Mouse (Mus musculus): ENCODE results near the gene Clgn. TPM values are rescaled to one million over a fixed set of nuclear protein-coding genes. Genes with fewer than 3 reads are reported as not detected.

Gene Clgn
- polyA plus RNA-seq, 1 experiment: 0.03 TPM

DNA sequence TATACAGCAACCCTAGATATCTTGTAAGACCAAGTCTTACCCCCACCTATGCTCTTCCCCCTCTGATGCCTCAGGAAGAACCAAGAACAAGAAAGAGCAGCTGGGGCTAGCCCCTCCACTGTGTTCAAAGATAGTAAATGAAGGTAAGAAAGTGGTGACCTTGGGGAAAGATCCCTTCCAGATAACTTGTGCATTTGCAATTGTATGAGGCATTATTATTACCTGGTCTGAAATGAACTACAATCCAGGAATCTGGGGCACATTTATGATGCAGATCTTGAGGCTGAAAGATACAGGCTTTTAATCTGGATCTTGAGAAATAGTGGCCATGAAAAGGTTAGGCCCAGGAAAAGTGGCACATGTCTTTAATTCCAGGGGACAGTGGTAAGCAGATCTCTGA lies 12.4 kb upstream of the Clgn start:
- Histone ChIP-seq H3K36me3 (ENCODE audit: control insufficient read depth, insufficient read depth, low read length) (no peaks in the 10 kb centered on the region), H3K27me3 (ENCODE audit: control insufficient read depth, insufficient read depth, low read length) (no peaks in the 10 kb centered on the region), H3K4me1 (replicated peaks; ENCODE audit: control insufficient read depth, insufficient read depth, low read length) (no peaks in the 10 kb centered on the region), H3K27ac (ENCODE audit: control insufficient read depth, insufficient read depth, low read length) (no peak overlapping the region), H3K4me3 (ENCODE audit: control insufficient read depth, insufficient read depth, low read length) (no peak overlapping the region)
- no peak for DNase-seq
- no peak for TF ChIP-seq CTCF (IDR thresholded peaks at IDR 0.05; ENCODE audit: borderline replicate concordance, control insufficient read depth, extremely low read depth, insufficient read depth, low read length, poor library complexity)
- no peak for TF ChIP-seq POLR2A (IDR thresholded peaks at IDR 0.05; ENCODE audit: control insufficient read depth, extremely low read depth, insufficient read depth, low read length, poor library complexity)

DNA sequence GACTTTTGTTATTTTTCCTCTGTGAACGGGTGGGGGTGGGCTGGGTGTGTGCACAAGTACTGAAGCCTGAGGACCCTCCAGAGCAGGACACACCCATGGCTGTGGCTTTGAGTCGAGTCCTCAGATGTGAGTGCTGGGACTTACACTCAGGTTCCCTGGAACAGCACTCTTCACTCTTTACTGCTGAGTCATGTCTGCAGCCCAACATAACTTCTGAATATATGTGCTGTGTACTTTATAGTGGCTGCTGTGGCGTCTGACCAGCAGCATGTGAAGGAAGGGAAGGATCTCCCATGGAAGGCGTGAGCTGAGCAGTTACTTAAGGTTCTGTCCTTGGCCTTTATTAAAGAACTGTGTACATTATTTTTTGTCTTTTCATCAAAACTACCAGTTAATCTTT lies 9.5 kb upstream of the Clgn start:
- Histone ChIP-seq H3K4me1 (replicated peaks; ENCODE audit: control insufficient read depth, insufficient read depth, low read length) (no peaks in the 10 kb centered on the region), H3K27ac (ENCODE audit: control insufficient read depth, insufficient read depth, low read length) (no peak overlapping the region)
- WGBS: 39% methylated on average over 4 of the region's 4 CpGs

DNA sequence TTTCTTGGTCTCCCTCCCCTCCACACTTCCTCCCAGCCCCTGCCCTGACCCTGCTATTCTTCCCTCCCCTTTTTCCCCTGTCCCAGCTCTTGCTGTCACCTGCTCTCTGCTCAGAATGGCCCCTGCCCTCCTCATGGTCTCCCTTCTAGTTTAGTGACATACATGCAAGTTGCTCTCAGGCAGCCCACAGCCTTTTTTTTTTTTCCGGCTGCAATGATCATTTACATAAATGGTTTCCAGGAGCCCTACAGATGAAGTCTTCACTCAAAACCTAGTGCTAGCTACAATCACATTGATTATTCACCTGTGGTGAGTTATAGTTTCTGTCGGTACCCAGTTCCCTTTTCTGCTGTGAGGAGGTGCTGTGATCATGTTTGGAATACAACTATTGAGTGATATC lies 8.7 kb upstream of the Clgn start:
- no peak for DNase-seq
- Histone ChIP-seq H3K36me3 (ENCODE audit: control insufficient read depth, insufficient read depth, low read length) (no peaks in the 10 kb centered on the region), H3K4me1 (replicated peaks; ENCODE audit: control insufficient read depth, insufficient read depth, low read length) (no peaks in the 10 kb centered on the region), H3K4me3 (ENCODE audit: control insufficient read depth, insufficient read depth, low read length) (no peak overlapping the region), H3K27ac (ENCODE audit: control insufficient read depth, insufficient read depth, low read length) (no peak overlapping the region), H3K27me3 (ENCODE audit: control insufficient read depth, insufficient read depth, low read length) (no peaks in the 10 kb centered on the region; the same call in 1 of the 2 replicates)
- TF ChIP-seq CTCF (IDR thresholded peaks at IDR 0.05; ENCODE audit: borderline replicate concordance, control insufficient read depth, extremely low read depth, insufficient read depth, low read length, poor library complexity) (no peak), POLR2A (IDR thresholded peaks at IDR 0.05; ENCODE audit: control insufficient read depth, extremely low read depth, insufficient read depth, low read length, poor library complexity) (no peak)
- WGBS: 72% methylated on average over 2 of the region's 2 CpGs

More for the DNA sequence above, 9.5 kb upstream of the Clgn start:
- H3K36me3 ChIP-seq (ENCODE audit: control insufficient read depth, insufficient read depth, low read length): no peaks in the 10 kb centered on the region
- no peak for DNase-seq
- H3K4me3 ChIP-seq (ENCODE audit: control insufficient read depth, insufficient read depth, low read length): no peak overlapping the region
- H3K27me3 ChIP-seq (ENCODE audit: control insufficient read depth, insufficient read depth, low read length): no peaks in the 10 kb centered on the region; the same call in 1 of the 2 replicates
- TF ChIP-seq CTCF (IDR thresholded peaks at IDR 0.05; ENCODE audit: borderline replicate concordance, control insufficient read depth, extremely low read depth, insufficient read depth, low read length, poor library complexity): no peak
- no peak for TF ChIP-seq POLR2A (IDR thresholded peaks at IDR 0.05; ENCODE audit: control insufficient read depth, extremely low read depth, insufficient read depth, low read length, poor library complexity)

DNA sequence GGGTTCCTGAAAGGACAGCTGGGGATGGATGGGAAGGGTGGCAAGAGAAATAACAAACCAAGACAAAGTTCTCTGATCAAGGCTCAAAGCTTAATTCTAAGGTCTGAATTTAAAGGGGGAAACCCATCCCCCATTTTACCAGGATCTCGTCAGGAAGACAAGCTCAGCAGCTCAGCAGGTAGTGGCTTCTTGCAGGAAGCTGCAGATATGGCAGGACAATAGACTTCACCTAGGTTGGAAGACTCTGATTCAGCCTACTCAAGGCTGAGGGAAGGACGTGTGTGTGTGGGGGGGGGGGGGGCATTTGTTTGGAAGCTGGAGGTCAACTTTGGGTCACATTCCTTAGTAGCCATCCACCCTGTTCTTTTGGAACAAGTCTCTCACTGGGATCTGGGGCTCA lies 6.8 kb upstream of the Clgn start:
- TF ChIP-seq CTCF (IDR thresholded peaks at IDR 0.05; ENCODE audit: borderline replicate concordance, control insufficient read depth, extremely low read depth, insufficient read depth, low read length, poor library complexity) (no peak), POLR2A (IDR thresholded peaks at IDR 0.05; ENCODE audit: control insufficient read depth, extremely low read depth, insufficient read depth, low read length, poor library complexity) (no peak)
- Histone ChIP-seq H3K27ac (ENCODE audit: control insufficient read depth, insufficient read depth, low read length) (no peak overlapping the region), H3K4me1 (replicated peaks; ENCODE audit: control insufficient read depth, insufficient read depth, low read length) (no peaks in the 10 kb centered on the region), H3K27me3 (ENCODE audit: control insufficient read depth, insufficient read depth, low read length) (no peaks in the 10 kb centered on the region; the same call in 1 of the 2 replicates), H3K4me3 (ENCODE audit: control insufficient read depth, insufficient read depth, low read length) (no peak overlapping the region), H3K36me3 (ENCODE audit: control insufficient read depth, insufficient read depth, low read length) (no peaks in the 10 kb centered on the region)
- WGBS: 54% methylated on average over 2 of the region's 2 CpGs
- DNase-seq: no peak

DNA sequence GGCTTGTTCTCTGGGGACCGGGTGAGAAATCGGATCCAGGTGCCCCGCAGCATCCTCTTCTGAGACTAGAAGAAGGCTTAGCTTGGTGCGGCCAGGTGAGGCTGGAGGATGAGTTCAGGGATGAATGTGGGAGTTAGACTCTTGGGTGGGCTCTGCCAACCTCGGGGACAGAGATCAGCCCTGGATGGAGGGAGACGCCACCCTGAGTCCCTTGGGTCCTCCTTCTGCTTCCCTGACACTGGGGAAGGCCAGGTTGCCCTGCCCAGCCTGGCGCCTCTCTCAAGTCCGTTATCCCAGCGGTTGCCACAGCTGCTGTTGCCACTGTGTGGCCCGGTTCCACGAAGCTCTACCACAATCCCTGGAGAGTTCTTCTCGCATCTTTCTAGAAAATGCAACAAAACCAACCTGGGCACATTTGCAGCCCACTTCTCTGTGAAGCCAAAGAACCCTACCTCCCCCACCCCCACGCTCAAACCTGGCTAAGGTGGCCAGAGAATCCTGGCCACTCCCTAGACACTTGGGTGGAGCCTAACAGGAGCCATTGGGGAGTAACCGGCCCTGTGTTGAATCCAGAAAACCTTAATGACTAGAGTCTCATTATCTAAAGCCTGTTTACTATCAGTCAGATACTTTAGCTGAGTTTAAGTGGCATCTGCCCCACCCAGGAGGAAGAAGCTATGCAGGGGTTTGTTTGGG lies 487 bp downstream of the Clgn start:
- TF ChIP-seq CTCF (IDR thresholded peaks at IDR 0.05; ENCODE audit: borderline replicate concordance, control insufficient read depth, extremely low read depth, insufficient read depth, low read length, poor library complexity) (no peak), POLR2A (IDR thresholded peaks at IDR 0.05; ENCODE audit: control insufficient read depth, extremely low read depth, insufficient read depth, low read length, poor library complexity) (no peak)
- Histone ChIP-seq H3K4me1 (replicated peaks; ENCODE audit: control insufficient read depth, insufficient read depth, low read length) (peaks cover 5% of the 10 kb centered on the region; the same call in 1 of the 2 replicates), H3K4me3 (ENCODE audit: control insufficient read depth, insufficient read depth, low read length) (no peak overlapping the region), H3K27ac (ENCODE audit: control insufficient read depth, insufficient read depth, low read length) (no peak overlapping the region), H3K36me3 (ENCODE audit: control insufficient read depth, insufficient read depth, low read length) (no peaks in the 10 kb centered on the region), H3K27me3 (ENCODE audit: control insufficient read depth, insufficient read depth, low read length) (peaks cover 7% of the 10 kb centered on the region; the same call in 1 of the 2 replicates)
- WGBS: 21% methylated on average over 14 of the region's 14 CpGs
- DNase-seq: no peak

DNA sequence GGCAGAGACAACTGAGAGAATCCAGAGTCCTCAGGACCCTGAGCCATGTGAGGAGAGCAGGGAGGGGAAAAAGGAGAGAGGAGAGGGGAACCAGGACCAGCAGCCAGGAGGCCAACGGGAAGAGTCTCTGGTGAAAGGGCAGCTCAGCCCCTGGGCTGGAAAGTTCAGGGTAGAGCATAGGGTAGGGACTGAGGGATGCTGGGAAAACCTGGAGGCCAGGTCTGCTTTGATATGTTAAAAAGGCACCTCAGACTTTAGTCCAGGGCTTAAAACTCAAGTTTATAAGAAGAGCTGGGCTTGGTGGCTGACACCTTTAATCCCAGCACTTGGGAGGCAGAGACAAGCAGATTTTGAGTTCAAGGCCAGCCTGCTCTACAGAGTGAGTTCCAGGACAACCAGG lies 2.9 kb downstream of the Clgn start:
- WGBS: 81% methylated on average over 1 of the region's 1 CpGs
- no peak overlapping the region for H3K4me3 ChIP-seq (ENCODE audit: control insufficient read depth, insufficient read depth, low read length)
- H3K27ac ChIP-seq (ENCODE audit: control insufficient read depth, insufficient read depth, low read length): no peak overlapping the region
- no peak for DNase-seq
- peaks cover 5% of the 10 kb centered on the region; the same call in 1 of the 2 replicates for H3K4me1 ChIP-seq (replicated peaks; ENCODE audit: control insufficient read depth, insufficient read depth, low read length)
- TF ChIP-seq CTCF (IDR thresholded peaks at IDR 0.05; ENCODE audit: borderline replicate concordance, control insufficient read depth, extremely low read depth, insufficient read depth, low read length, poor library complexity) (no peak), POLR2A (IDR thresholded peaks at IDR 0.05; ENCODE audit: control insufficient read depth, extremely low read depth, insufficient read depth, low read length, poor library complexity) (no peak)
- peaks cover 7% of the 10 kb centered on the region; the same call in 1 of the 2 replicates for H3K27me3 ChIP-seq (ENCODE audit: control insufficient read depth, insufficient read depth, low read length)
- H3K36me3 ChIP-seq (ENCODE audit: control insufficient read depth, insufficient read depth, low read length): no peaks in the 10 kb centered on the region

Data from thymus, adult 2 months (tissue).